ENCODE assay signal across 27 mouse cellular contexts in the genomic region with DNA sequence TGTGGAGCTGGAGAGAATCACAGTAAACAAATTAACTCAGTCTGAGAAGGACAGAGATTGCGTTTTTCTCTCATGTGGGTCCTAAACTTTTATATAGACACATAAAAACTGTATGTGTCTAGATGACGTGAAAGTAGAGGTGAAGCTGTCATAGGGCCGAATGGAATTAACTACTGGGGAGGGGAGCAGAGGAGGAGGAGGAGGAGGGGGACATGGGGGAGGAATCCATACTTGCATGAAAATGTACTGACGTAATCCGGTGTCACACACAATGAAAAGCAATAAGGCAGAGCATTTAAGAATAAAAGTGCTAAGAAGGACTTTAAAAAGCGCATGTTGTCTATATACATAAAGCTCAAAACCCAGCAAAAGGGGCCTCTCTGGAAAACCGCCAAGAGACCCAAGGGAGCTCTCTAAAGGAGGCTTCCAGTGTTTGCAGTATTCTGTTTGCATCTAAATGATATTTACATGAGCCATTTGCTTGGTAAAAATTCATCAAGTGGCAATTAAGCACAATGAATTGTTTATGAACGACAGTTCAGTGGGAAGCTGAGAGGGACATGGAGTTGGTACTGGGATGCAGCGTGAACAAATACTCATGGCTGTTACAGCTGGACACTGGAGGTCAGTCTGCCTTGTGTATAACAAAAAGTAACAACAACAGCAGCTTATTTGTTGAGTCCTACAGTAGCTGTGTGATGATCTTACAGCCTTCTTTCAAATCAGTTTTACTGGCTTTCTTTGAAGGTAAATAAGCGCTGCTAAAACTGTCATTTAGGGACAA. TPM values are rescaled to one million over a fixed set of nuclear protein-coding genes. Genes with fewer than 3 reads are reported as not detected.
DNase-seq lines count a peak whose midpoint lies in the region; ATAC-seq and TF ChIP-seq lines count a peak whose summit lies in the region.
"Had no signal": no experiment of that assay in that cellular context is flagged by ENCODE, and none has a peak within 500 bp of the region (broad histone marks: within the 10 kb centered on the region; RNA-seq: fewer than 3 reads in every experiment).

No protein-coding gene starts in this region.

- 0 out of 2 replicates have a peak overlapping the region, but pooled peaks have one; percentile 12 for H3K27ac ChIP-seq in hindbrain, embryonic 12.5 days
- no peak overlapping the region for H3K27ac ChIP-seq in hindbrain, embryonic 11.5 days (ENCODE audit: low read depth, low read length)
- no peak overlapping the region for H3K27ac ChIP-seq in lung, embryonic 14.5 days (ENCODE audit: low read depth)
- H3K27ac ChIP-seq: kidney, postnatal 0 days had no signal

- H3K9me3 ChIP-seq in hindbrain, embryonic 12.5 days (replicated peaks) = no peaks in the 10 kb centered on the region
- H3K9me3 ChIP-seq in hindbrain, embryonic 11.5 days (ENCODE audit: control insufficient read depth, low read length) = no peaks in the 10 kb centered on the region
- no peaks in the 10 kb centered on the region for H3K9me3 ChIP-seq in lung, embryonic 14.5 days (ENCODE audit: low read depth, low read length)
- H3K9me3 ChIP-seq: megakaryocyte, embryonic 14.5 days had no signal

- no peaks in the 10 kb centered on the region for H3K27me3 ChIP-seq in hindbrain, embryonic 12.5 days
- H3K27me3 ChIP-seq in hindbrain, embryonic 11.5 days (ENCODE audit: control insufficient read depth, insufficient read depth, low read length) = no peaks in the 10 kb centered on the region
- H3K27me3 ChIP-seq in lung, embryonic 14.5 days (ENCODE audit: insufficient read depth, low read length) = no peaks in the 10 kb centered on the region
- H3K27me3 ChIP-seq: megakaryocyte, embryonic 14.5 days had no signal

- no peak for DNase-seq in hindbrain, embryonic 11.5 days (ENCODE audit: low spot score)
- peak; percentile 14 for DNase-seq in lung, embryonic 14.5 days
- DNase-seq in lung, postnatal 4 days = no peak
- DNase-seq in retina, postnatal 1 day = peak; percentile 24
- DNase-seq in retina, embryonic 14.5 days (ENCODE audit: low spot score) = no peak
- no peak for DNase-seq in liver
- DNase-seq: adrenal gland, adult 2 months; adrenal gland, postnatal 36 days; B cell, adult 2 months; cerebellum, adult 2 months; cerebellum, postnatal 25 days; gastrocnemius, postnatal 10 days; heart, postnatal 14 days; kidney, adult 8-10 months; kidney, postnatal 4 days; lung, postnatal 36 days; right cerebral cortex, postnatal 14 days; thymus, postnatal 4 days had no signal

- no peak for ATAC-seq in hindbrain, embryonic 12.5 days (ENCODE audit: low FRiP score)
- ATAC-seq in hindbrain, embryonic 11.5 days (ENCODE audit: low FRiP score) = no peak
- no peak for ATAC-seq in lung, embryonic 14.5 days (ENCODE audit: insufficient read depth)
- ATAC-seq: activated CD4-positive, CD25-positive, alpha-beta regulatory T cell, adult 4 months; intestine, embryonic 16.5 days had no signal

- WGBS in hindbrain, embryonic 12.5 days = 72% methylated on average over 10 of the region's 10 CpGs
- 84% methylated on average over 10 of the region's 10 CpGs for WGBS in hindbrain, embryonic 11.5 days
- WGBS in lung, embryonic 14.5 days = 66% methylated on average over 10 of the region's 10 CpGs

- no peak overlapping the region for H3K4me3 ChIP-seq in hindbrain, embryonic 12.5 days
- no peak overlapping the region for H3K4me3 ChIP-seq in hindbrain, embryonic 11.5 days (ENCODE audit: low read depth, low read length)
- no peak overlapping the region for H3K4me3 ChIP-seq in lung, embryonic 14.5 days (ENCODE audit: low read depth, low read length)
- H3K4me3 ChIP-seq: megakaryocyte, embryonic 14.5 days had no signal

- H3K9ac ChIP-seq in hindbrain, embryonic 12.5 days = 0 out of 2 replicates have a peak overlapping the region, but pooled peaks have one; percentile 13
- no peak overlapping the region for H3K9ac ChIP-seq in hindbrain, embryonic 11.5 days (ENCODE audit: low read depth, low read length)
- H3K9ac ChIP-seq in lung, embryonic 14.5 days = no peak overlapping the region

- no peak for TF ChIP-seq CTCF in lung, embryonic 14.5 days (IDR thresholded peaks at IDR 0.05; ENCODE audit: low read depth)

- H3K4me1 ChIP-seq in hindbrain, embryonic 12.5 days = no peaks in the 10 kb centered on the region
- no peaks in the 10 kb centered on the region for H3K4me1 ChIP-seq in hindbrain, embryonic 11.5 days (replicated peaks; ENCODE audit: control insufficient read depth, insufficient read depth, low read length)
- no peaks in the 10 kb centered on the region for H3K4me1 ChIP-seq in lung, embryonic 14.5 days (ENCODE audit: insufficient read depth)
- H3K4me1 ChIP-seq: megakaryocyte, embryonic 14.5 days had no signal

- H3K4me2 ChIP-seq in hindbrain, embryonic 12.5 days (replicated peaks) = no peak overlapping the region
- H3K4me2 ChIP-seq in hindbrain, embryonic 11.5 days (replicated peaks; ENCODE audit: low read depth, low read length) = no peak overlapping the region
- no peak overlapping the region for H3K4me2 ChIP-seq in lung, embryonic 14.5 days
- H3K4me2 ChIP-seq: liver, embryonic 11.5 days had no signal

- H3K36me3 ChIP-seq in hindbrain, embryonic 12.5 days = no peaks in the 10 kb centered on the region
- no peaks in the 10 kb centered on the region for H3K36me3 ChIP-seq in hindbrain, embryonic 11.5 days (ENCODE audit: control insufficient read depth, insufficient read depth, low read length)
- no peaks in the 10 kb centered on the region for H3K36me3 ChIP-seq in lung, embryonic 14.5 days (ENCODE audit: insufficient read depth)

RNA-seq across cellular contexts. Expression of gene Slc24a2, which starts 45.9 kb away (rescaled TPM):
- polyA plus RNA-seq in hindbrain, embryonic 12.5 days (2016; fragmentation: Nextera tagmentation; extraction: Ambion mirVana) = 0.57 and 1.1 TPM in 2 replicates
- 0.36 and 1.3 TPM in 2 replicates for polyA plus RNA-seq in hindbrain, embryonic 11.5 days (2014; fragmentation: Nextera tagmentation; extraction: Ambion mirVana)
- polyA plus RNA-seq in lung, embryonic 14.5 days (2014; fragmentation: Nextera tagmentation; extraction: Ambion mirVana) = 0.04 and 0.18 TPM in 2 replicates
- polyA plus RNA-seq: kidney, postnatal 0 days; liver, embryonic 16.5 days; small intestine, adult 2 months; thymus, postnatal 0 days had no signal

Comparison
In these comparisons a context has a peak if more than half of its experiments do, and no peak if none do; other contexts are left out.
1. DNase-seq: peak in lung, embryonic 14.5 days (single experiment) and retina, postnatal 1 day (single experiment); none in hindbrain, embryonic 11.5 days (single experiment), lung, postnatal 4 days (0 of 2), retina, embryonic 14.5 days (single experiment) and liver (single experiment).